Mouse (Mus musculus) bone marrow macrophage, adult 2 months (primary cell): Measurements from ENCODE around the gene Ctsa.

Experiments used
- CTCF ChIP-seq: IDR thresholded peaks from 2 replicates; pipeline ENCODE4 v1.5.1; 2012; ENCODE audit warnings: low read depth, mild to moderate bottlenecking, low read length, moderate library complexity
- POLR2A ChIP-seq: IDR thresholded peaks from 2 replicates; pipeline ENCODE4 v1.6.1; 2012; ENCODE audit warnings: mild to moderate bottlenecking, low read depth, low read length, borderline replicate concordance

DNA sequence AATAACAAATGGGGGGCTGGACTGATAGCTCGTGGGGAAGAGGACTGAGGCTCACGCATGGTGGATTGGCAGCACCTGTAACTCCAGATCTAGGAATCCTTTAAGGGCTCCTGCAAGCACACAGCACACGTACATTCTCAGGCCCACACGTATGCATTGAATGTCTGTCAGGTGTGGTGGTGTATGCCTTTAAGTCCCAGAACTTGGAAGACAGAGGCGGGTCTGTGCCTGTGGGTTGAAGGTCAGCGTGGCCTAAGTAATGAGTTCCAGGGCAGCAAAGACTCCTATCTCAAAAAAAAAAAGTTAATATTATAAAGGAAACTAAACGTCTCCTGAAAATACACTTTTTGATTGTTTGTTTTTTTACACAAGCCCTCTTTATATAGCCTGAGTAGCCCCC is 26.1 kb upstream of the Ctsa start:
- TF ChIP-seq POLR2A, result no peak
- TF ChIP-seq CTCF, result no peak
